Mouse (Mus musculus) heart, postnatal 14 days (tissue): ENCODE results near the gene Mta1. TPM values are rescaled to one million over a fixed set of nuclear protein-coding genes. Genes with fewer than 3 reads are reported as not detected.
A peak's percentile ranks its signal among the peaks of the same experiment; 100 is the strongest.

Experiments
- DNase-seq, 2 experiments: peaks; one replicate each; pipeline ENCODE4 v3.0.0; 2021 to 2022
- intact Hi-C: fragments of 180-260 bp; cut with DNase I; formaldehyde crosslinking; loops from one replicate; pipeline ENCODE4 v1.15.1; 2025
- total RNA-seq, 2 experiments: library from RNA; stranded (reverse); gene quantifications; 2 replicates each; pipeline ENCODE4 v1.2.3; 2021

Gene Mta1
- total RNA-seq, 2 experiments from 2014 or later: 45.1 to 46.8 TPM

DNA sequence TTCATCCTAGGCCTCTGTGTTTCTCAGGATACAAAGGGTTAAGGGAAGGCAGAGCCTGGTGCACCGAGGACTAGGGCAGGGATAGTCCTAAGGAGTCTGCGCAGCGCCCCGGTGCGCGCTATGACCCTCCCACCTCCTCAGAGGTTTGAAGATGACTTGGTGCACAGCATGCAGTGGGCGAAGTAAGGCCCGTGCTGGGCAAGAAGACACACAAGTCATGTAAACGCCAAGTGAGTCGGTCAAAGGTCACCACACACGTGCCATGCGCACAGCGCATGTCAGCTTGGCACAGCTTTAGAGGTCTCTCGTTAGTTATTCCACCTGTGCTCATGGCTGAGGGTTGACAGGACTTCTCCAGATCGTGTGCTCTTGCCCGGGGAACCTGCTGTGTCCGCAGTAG is 8.0 kb upstream of the Mta1 start:
- intact Hi-C loops: no loop called here
- DNase-seq: no peak

DNA sequence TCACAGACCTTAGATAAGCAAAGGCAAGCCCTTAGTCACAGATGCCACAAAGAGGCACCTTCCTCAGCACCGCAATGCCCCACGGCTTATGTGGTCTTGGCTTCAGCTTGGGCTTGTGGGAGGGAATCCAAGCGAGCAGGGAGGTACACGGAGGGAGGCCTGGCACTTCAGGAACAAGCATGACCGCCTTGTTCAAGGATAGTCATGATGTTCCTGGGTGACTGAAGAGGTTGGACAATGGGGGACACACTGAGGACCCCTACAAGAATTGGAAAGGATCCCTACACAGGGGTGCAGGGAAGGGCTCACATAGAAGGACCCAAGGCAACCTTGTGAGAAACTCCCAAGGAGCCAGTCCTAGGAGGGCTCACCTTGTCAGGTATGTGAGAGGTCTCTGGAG is 1.0 kb upstream of the Mta1 start:
- DNase-seq: no peak
- intact Hi-C loops: no loop called here

- intact Hi-C loops: no loop called here
- DNase-seq: peak; percentile 30 to 48
These were observed 563 bp downstream of the Mta1 start for GRCm38 (mm10) chr12:113098530-113099151.

- no peak for DNase-seq
- intact Hi-C loops: loop anchor here (2.0 kb wide), 1 partner anchor 95 kb away; no protein-coding TSS in a partner anchor
These were observed 1.6 kb downstream of the Mta1 start for GRCm38 (mm10) chr12:113099470-113100237.

DNA sequence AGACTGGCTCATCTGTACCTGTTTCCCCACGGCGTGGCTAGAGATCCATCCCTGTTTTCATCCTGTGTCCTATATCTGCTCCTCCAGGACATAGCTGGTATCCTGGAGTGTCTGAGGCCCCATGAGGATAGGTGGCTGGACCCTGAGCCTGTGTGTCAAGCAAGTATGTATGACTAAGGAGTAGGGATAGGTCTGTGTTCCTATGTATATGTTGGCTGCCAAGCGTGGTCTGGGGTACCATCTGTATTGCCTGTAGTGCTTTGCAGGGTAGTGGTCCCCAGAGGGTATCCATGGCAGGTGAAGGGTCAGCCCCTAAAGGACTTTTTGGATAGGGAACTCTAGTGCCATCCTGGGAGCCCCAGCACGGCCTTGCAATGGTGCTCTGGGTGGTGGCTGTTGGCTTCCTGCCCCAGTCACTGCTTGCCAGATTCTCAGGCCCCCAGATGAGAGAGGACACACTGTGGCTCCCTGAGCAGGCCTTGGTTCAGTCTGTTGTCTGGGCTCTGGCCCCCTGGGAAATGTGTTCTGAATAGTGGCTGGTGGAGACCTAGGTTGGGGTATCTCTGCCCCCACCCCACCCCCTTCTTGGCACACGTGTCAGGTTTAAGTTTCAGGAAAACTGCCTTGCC is 2.5 kb downstream of the Mta1 start:
- DNase-seq: peak; percentile 56 to 69
- intact Hi-C loops: loop anchor here (2.0 kb wide), 1 partner anchor 96 kb away; no protein-coding TSS in a partner anchor

GRCm38 (mm10) chr12:113101251-113101960 is 3.3 kb downstream of the Mta1 start:
- DNase-seq: no peak
- intact Hi-C loops: loop anchor here (2.0 kb wide), 1 partner anchor 97 kb away; no protein-coding TSS in a partner anchor

DNA sequence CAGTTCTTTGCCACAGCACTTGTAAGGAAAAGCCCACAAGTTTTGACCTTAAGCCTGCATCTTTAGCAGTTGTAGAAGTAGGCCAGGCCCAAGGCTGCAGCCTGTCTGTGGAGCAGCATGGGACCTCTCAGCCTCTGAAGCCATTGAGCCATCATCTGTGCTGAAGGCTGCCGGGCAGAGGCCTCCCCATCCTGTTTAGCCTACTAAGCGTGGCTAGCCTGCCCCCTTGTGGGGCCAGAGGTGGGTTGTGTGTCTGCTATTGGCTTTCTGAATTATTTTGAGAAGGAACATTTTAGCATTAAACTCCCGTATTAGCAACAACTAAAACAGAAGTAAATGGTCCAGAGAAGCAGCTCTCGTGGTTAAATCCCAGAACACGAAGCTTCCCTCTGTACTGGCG is 4.4 kb downstream of the Mta1 start:
- DNase-seq: peak; percentile 70 to 74
- intact Hi-C loops: no loop called here

GRCm38 (mm10) chr12:113103846-113104451 is 5.9 kb downstream of the Mta1 start:
- DNase-seq: no peak
- intact Hi-C loops: no loop called here

DNA sequence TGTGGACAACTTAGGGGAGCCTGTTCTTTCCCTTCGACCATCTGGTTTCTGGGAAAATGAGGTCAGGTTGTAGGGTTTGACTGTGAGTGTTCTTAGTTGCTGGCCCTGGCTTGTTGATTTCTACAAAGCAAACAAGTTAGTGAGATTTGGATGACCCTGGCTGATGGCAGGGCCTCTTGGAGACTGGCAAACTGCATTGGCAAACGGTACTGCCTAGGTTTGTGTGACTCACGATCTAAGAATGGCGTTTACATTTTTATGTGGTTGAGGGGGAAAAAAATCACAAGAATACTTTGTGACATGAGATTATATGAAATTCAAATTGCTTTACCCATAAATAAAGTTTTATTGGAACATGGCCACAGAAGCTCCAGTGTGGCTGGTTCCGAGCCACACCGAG is 8.3 kb downstream of the Mta1 start:
- DNase-seq: no peak
- intact Hi-C loops: no loop called here

DNA sequence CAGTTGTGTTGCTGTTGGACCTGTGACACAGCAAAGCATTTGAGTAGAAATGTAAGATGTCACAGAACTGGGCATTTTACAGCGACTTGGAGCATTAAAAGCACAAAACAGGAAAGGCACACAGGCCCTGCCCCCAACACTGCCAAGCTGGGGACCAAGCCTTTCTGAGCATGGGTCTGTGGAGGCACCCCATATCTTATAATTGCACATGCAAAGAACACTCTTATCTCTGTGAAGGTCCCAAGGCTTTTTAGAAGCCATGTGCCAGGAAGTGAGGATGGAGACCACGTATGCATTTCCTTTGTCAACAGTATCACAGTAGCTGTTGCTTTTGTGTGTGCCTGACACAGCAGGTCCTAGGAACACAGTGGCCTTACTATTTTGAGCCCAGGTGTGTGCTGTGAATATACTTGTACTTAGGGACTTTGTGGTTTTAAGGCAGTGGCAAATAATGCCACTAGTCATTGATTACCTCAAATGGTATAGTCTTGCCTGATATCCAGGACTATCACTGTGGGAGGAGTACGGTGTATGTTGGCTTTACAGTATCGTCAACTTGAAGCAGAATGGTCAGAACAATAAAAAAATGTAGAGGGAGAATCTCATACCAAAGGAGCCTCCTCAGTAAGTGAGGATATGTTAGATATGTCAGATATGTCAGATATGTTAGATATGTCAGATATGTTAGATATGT is 9.5 kb downstream of the Mta1 start:
- intact Hi-C loops: no loop called here
- DNase-seq: no peak

DNA sequence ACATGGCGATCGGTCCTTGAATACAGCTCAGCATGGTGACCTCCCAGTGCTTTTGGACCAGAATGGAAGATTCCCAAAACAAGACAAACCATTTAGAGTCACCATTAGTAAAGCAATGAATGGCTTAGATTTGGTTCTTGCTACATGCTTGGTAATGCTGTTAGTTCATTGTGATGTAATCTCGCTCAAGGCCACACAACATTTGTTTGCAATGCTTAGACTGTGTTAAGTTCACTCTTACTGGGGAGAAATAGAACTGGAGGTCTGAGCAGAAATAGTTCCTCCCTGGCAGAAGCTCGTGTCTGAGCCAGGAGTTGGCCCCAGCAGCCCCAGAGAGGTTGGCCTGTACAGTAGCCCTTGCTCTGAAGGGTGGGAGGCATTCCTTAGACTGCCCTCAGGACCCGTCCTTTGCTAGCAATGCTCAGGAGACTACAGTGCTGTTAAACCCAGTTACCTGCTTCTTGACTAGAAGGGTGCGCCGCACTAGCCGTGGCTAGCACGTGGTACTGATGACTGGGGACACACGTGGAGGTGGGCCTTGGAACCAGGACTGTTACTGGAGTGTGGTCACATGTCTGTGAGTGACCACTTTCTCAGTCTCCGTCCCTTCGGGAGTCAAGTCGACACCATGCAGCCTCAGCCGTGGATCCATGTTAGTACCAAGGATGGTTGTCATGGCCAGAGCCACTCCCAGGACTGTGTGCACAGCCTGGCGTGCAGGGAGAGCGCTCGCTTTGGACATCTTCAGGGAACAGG is 10.6 kb downstream of the Mta1 start:
- intact Hi-C loops: no loop called here
- DNase-seq: no peak

DNA sequence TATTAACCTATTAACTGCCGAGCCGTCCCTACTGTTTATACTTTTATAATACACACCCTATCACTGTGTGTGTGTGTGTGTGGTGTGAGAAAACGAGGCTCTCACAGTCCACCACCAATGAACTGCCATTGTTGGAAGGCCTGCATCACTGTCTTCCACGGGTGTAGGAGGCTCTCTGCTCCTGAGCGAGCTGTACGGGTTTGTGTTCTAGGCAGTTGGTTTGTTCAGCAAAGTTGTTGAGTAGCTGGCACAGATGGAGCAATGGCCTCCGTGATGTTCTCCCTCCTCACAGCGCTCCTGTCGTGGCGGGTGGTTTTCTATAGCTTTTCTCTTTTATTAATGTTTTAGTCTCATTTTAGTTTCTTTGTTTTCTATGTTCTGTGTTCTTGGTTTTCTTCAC is 11.7 kb downstream of the Mta1 start:
- no peak for DNase-seq
- intact Hi-C loops: no loop called here

GRCm38 (mm10) chr12:113114141-113114540 is 16.1 kb downstream of the Mta1 start:
- no peak for DNase-seq
- intact Hi-C loops: no loop called here

DNA sequence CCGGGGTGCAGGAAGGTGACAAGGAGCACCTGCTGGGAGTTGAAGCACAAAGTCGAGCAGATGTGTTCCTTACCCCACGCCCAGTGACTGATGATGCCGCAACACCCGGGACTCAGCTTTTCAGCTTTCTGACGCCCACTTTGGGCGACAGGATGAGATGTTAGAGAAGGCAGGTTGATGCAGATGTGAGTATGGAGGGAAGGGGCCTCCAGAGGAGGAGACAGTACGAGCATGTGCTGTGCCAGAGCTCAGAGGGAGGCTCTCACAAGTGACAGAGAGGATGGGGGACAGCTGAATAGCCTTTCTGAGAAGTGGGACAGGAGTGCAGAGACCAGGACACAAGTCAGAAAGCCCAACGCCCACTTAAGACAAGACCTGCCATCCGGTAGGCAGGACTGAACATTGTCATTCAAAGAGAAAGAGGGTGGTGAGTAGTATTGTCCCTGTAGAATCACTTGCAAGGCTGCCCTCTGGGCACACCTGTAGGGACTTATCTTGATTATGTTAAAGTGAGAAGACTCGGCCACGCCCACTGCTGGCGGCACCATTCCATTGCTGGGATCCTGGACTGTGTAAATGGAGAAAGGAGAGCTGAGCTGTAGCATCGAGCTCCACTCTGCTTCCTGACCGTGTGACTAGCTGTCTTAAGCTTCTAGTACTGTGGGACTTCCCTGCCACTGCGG is 16.9 kb downstream of the Mta1 start:
- intact Hi-C loops: no loop called here
- DNase-seq: no peak

DNA sequence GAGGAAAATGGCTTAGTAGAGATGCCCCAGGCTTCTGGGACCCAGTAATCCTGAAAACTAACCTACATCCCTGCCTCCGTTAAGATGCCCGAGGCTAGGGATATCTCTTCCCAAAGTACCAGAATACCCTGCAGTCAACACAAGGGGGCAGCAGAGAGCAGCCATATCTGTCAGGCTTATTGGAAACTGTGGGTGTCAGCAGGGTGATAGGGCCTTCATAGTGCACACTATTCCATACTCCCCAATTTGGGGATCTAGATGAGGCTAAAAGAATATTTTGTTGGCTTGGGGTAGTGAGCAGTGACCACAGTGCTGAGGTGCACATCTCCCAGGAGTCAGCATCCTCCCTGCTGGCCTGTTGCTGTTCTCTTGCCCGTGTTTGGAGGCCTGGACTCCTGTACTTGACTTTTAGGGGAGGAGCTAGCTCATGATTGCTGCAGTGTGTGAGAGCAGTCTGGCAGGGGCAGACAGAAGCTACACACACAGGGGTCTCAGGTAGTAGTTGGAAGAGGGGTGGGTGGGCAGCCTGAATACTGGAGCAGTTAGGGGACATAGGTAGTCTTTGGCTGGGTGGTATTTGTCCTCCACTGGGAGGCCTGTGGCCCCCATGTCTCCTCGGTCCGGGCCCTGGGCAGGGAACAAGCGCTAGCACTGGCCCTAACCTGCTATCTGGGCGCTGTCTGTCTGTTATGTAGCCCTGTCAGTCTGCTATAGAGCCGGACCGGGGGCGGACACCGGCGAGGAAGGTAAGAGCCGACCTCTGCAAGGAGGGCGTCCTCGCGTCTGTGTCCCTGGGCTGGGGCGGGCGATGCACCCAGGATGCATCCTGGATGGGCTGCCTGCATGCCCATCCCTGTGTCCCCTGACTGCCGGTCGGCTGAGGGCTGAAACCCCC is 21.7 kb downstream of the Mta1 start:
- peak; percentile 88 to 92 for DNase-seq
- intact Hi-C loops: loop anchor here (1.0 to 2.0 kb wide), 2 partner anchors 21 to 37 kb away; partner anchors contain the start of genes Crip2 and Tedc1

GRCm38 (mm10) chr12:113124726-113125125 is 26.6 kb downstream of the Mta1 start:
- intact Hi-C loops: no loop called here
- DNase-seq: no peak

DNA sequence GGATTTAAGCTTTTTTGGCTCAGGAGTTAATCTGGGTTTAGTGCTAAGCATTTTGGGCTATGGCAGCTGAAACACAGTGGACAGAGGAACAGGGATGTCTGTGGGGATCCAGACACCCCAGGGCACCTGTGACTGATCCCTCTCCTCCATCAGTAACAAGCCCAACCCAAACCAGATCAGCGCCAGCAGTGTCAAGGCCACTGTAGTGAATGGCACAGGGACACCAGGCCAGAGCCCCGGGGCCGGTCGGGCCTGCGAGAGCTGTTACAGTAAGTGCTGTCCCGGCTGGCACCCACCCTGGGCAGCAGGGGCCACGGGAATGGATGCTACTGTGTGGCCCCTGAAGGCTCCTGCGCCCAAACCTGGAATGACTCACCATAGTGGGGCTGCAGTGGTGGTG is 32.7 kb downstream of the Mta1 start:
- DNase-seq: no peak
- intact Hi-C loops: no loop called here

DNA sequence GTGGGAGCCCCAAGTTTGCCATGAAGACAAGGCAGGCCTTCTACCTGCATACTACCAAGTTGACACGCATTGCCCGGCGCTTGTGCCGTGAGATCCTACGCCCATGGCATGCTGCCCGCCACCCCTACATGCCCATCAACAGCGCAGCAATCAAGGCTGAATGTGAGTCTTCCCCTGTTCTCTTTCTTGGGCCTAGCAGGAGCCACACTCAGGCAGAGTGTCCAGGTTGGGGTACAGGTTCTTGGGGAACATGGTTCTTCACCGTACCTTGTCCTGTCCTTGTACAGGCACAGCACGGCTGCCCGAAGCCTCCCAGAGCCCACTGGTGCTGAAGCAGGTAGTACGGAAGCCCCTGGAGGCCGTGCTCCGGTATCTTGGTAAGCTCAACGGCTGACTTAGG is 33.5 kb downstream of the Mta1 start:
- intact Hi-C loops: no loop called here
- no peak for DNase-seq
